Mouse (Mus musculus) G1E (cell line): Measurements from ENCODE around the gene Lzts2. TPM values are rescaled to one million over a fixed set of nuclear protein-coding genes. Genes with fewer than 3 reads are reported as not detected.

Source experiments
- ATAC-seq: 2 replicates; pipeline ENCODE4 v1.8.0; 2016; ENCODE audit warnings: mild to moderate bottlenecking; ENCODE audit not compliant: insufficient number of reproducible peaks, poor library complexity, low FRiP score, severe bottlenecking; ENCODE audit errors: extremely low read depth
- DNase-seq: peaks from one replicate; pipeline ENCODE4 v3.0.0; 2012; ENCODE audit warnings: low spot score
- H3K27me3 ChIP-seq: 2 replicates; pipeline ENCODE4 v1.6.1; 2012; ENCODE audit warnings: mild to moderate bottlenecking, low read length, inconsistent platforms; ENCODE audit not compliant: insufficient read depth
- H3K36me3 ChIP-seq: replicated peaks from 2 replicates; pipeline ENCODE3; 2012; ENCODE audit warnings: mild to moderate bottlenecking, inconsistent platforms
- H3K4me1 ChIP-seq: 2 replicates; pipeline ENCODE4 v1.6.1; 2012; ENCODE audit warnings: low read depth, low read length, inconsistent platforms, mixed read lengths; ENCODE audit not compliant: insufficient read depth
- H3K4me3 ChIP-seq: 2 replicates; pipeline ENCODE4 v1.5.1; 2012; ENCODE audit warnings: low read depth, mild to moderate bottlenecking, inconsistent platforms, low read length, moderate library complexity, mixed read lengths
- H3K9me3 ChIP-seq: replicated peaks from 2 replicates; pipeline ENCODE4 v1.6.1; 2012; ENCODE audit warnings: inconsistent platforms
- CTCF ChIP-seq: IDR thresholded peaks from 2 replicates; pipeline ENCODE4 v1.5.1; 2012; ENCODE audit warnings: low read depth, low read length, inconsistent platforms, mixed read lengths
- GATA1 ChIP-seq: IDR thresholded peaks from 2 replicates; pipeline ENCODE4 v1.6.1; 2012; ENCODE audit warnings: borderline replicate concordance, low read length, inconsistent platforms, mixed read lengths
- GATA2 ChIP-seq: IDR thresholded peaks from 2 replicates; pipeline ENCODE4 v1.6.1; 2012; ENCODE audit warnings: low read depth, low read length, inconsistent platforms, borderline replicate concordance
- POLR2AphosphoS5 ChIP-seq: IDR thresholded peaks from 2 replicates; pipeline ENCODE4 v1.6.1; 2012; ENCODE audit warnings: low read depth, low read length, inconsistent platforms; ENCODE audit not compliant: insufficient replicate concordance
- TAL1 ChIP-seq: conservative IDR thresholded peaks from 2 replicates; pipeline ENCODE4 v1.6.1; 2012; ENCODE audit warnings: low read depth, low read length, inconsistent platforms, mixed read lengths
- polyA plus RNA-seq: library from polyadenylated mRNA; stranded (reverse); fragments of >175 nt; gene quantifications from 2 replicates; pipeline ENCODE4 v1.2.3, GENCODE M21; 2012
- total RNA-seq, 2 experiments: library from RNA; stranded (forward) in 1 of 2; stranded (reverse) in 1 of 2; fragments of 200-1000 nt in 1 of 2; fragments of >200 nt in 1 of 2; fragmentation: Nextera tagmentation in 1 of 2; gene quantifications; 2 replicates each; pipeline ENCODE4 v1.2.3; 2014 to 2017

The Lzts2 gene
- total and polyA plus RNA-seq, 3 experiments: 21.7 to 122 (median 32.7) TPM

GRCm38 (mm10) chr19:44982477-44983115 is 31.6 kb upstream of the Lzts2 start:
- ATAC-seq: no peak
- DNase-seq: no peak
- no peak for TF ChIP-seq GATA2
- no peak for TF ChIP-seq POLR2AphosphoS5
- no peak for TF ChIP-seq GATA1
- no peak for TF ChIP-seq TAL1
- no peak for TF ChIP-seq CTCF
- Histone ChIP-seq H3K4me3 (no peak overlapping the region), H3K27me3 (peaks cover 5% of the 10 kb centered on the region; the same call in 1 of the 2 replicates), H3K36me3 (peaks cover 59% of the 10 kb centered on the region), H3K9me3 (no peaks in the 10 kb centered on the region), H3K4me1 (peaks cover 16% of the 10 kb centered on the region)

- Histone ChIP-seq H3K4me3 (no peak overlapping the region), H3K4me1 (peaks cover 16% of the 10 kb centered on the region), H3K9me3 (no peaks in the 10 kb centered on the region), H3K27me3 (peaks cover 6% of the 10 kb centered on the region), H3K36me3 (peaks cover 52% of the 10 kb centered on the region)
- TF ChIP-seq GATA1 (no peak), GATA2 (no peak), TAL1 (no peak), CTCF (no peak), POLR2AphosphoS5 (no peak)
- no peak for ATAC-seq
- no peak for DNase-seq
Measured at GRCm38 (mm10) chr19:44983366-44983765, 30.8 kb upstream of the Lzts2 start.

GRCm38 (mm10) chr19:44984420-44984819 is 29.8 kb upstream of the Lzts2 start:
- H3K4me3 ChIP-seq: no peak overlapping the region
- no peaks in the 10 kb centered on the region for H3K9me3 ChIP-seq
- TF ChIP-seq GATA1 (no peak), TAL1 (no peak), CTCF (no peak), GATA2 (no peak), POLR2AphosphoS5 (no peak)
- ATAC-seq (no peak), DNase-seq (no peak)
- H3K27me3 ChIP-seq: peaks cover 16% of the 10 kb centered on the region
- H3K4me1 ChIP-seq: peaks cover 25% of the 10 kb centered on the region
- peaks cover 42% of the 10 kb centered on the region for H3K36me3 ChIP-seq

- TF ChIP-seq TAL1: no peak
- no peak for TF ChIP-seq POLR2AphosphoS5
- no peak for TF ChIP-seq GATA1
- TF ChIP-seq CTCF: no peak
- no peak for TF ChIP-seq GATA2
- DNase-seq (no peak), ATAC-seq (no peak)
- Histone ChIP-seq H3K9me3 (no peaks in the 10 kb centered on the region), H3K27me3 (peaks cover 25% of the 10 kb centered on the region), H3K4me3 (no peak overlapping the region), H3K4me1 (peaks cover 34% of the 10 kb centered on the region), H3K36me3 (peaks cover 33% of the 10 kb centered on the region)
Measured at GRCm38 (mm10) chr19:44985159-44985988, 28.8 kb upstream of the Lzts2 start.

GRCm38 (mm10) chr19:44987004-44987403 is 27.2 kb upstream of the Lzts2 start:
- Histone ChIP-seq H3K27me3 (peaks cover 40% of the 10 kb centered on the region), H3K4me1 (peaks cover 34% of the 10 kb centered on the region)

GRCm38 (mm10) chr19:44987851-44988250 is 26.4 kb upstream of the Lzts2 start:
- ATAC-seq: no peak
- peaks cover 34% of the 10 kb centered on the region for H3K4me1 ChIP-seq
- H3K27me3 ChIP-seq: peaks cover 49% of the 10 kb centered on the region
- no peak overlapping the region for H3K4me3 ChIP-seq
- peaks cover 13% of the 10 kb centered on the region for H3K36me3 ChIP-seq
- no peaks in the 10 kb centered on the region for H3K9me3 ChIP-seq
- no peak for DNase-seq
- no peak for TF ChIP-seq CTCF
- no peak for TF ChIP-seq GATA1
- TF ChIP-seq POLR2AphosphoS5: no peak
- no peak for TF ChIP-seq GATA2
- no peak for TF ChIP-seq TAL1

More at GRCm38 (mm10) chr19:44987004-44987403, 27.2 kb upstream of the Lzts2 start:
- TF ChIP-seq CTCF: no peak
- TF ChIP-seq GATA2: no peak
- no peak for TF ChIP-seq POLR2AphosphoS5
- TF ChIP-seq TAL1: no peak
- TF ChIP-seq GATA1: no peak
- no peak for DNase-seq
- H3K4me3 ChIP-seq: no peak overlapping the region
- peaks cover 18% of the 10 kb centered on the region for H3K36me3 ChIP-seq
- no peak for ATAC-seq
- H3K9me3 ChIP-seq: no peaks in the 10 kb centered on the region
